Mouse (Mus musculus): ENCODE results near the gene Kbtbd3.

DNA sequence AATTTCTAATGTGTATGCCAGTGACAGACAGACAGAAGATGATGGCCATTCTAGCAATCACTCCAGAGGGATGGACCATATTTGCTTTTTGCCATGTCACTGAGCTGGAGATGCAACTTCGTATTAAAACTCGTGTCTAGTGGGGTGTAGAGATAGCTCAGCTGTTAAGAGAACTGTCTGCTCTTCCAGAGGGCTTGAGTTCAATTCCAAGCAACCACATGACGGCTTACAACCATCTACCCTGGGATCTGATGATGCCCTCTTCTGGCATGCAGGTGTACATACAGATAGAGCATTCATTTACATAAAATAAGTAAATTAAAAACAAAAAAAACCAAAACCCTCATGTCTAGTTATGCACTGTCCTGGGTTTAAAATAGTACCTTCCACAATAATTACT is 1.5 kb downstream of the Kbtbd3 start:
- TF ChIP-seq CTCF (IDR thresholded peaks at IDR 0.05; ENCODE audit: insufficient read depth, low read length), result no peak
- no peak for TF ChIP-seq POLR2A (IDR thresholded peaks at IDR 0.05; ENCODE audit: borderline replicate concordance, extremely low read depth, low read depth, low read length)
